Mouse (Mus musculus): ENCODE measurements around the gene Lig4.

The Lig4 gene

DNA sequence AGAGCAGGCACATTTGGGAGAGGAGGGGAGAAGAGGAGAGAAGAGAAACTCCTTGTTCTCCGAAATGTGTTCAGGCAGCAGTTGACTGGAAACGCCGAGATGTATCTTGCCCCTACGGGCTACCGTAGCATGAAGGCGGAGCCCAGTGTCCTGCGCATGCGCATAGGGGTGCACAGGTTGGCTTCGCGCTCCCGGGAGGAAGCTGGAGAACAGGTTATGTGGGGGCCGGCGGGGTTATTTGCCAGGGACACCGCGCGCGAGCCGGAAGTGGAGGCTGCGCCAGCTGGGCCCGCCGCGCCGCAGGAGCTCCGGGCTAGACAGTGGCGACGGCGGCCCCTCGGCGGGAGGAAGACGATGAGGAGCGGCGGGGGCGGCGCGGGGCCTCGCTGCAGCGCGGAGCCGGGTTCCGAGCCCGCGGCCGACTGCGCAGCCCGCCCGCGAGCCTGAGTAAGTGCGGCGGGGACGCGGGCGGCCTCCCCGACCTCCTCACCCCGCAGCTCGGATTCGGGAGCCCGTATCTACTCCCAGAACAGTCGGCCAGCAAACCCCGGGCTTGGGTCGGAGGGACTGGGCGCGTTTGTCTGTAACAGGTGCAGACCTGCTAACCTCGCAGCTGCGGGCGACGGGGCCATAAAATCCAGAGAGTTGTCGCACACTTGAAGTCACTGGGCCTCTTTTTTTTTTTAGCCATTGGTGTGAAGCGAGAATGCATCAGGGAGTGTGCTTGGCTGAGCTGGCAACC, at the start of gene Lig4, which contains the start of gene Abhd13:
Gene Lig4, minus strand, starts transcription at position 114 of the 742 bp plus-strand sequence.
Gene Abhd13, plus strand, starts transcription at position 135 of the 742 bp plus-strand sequence.
- peak; percentile 96 to 99 for DNase-seq (ENCODE audit: low spot score in 2 of 2)

DNA sequence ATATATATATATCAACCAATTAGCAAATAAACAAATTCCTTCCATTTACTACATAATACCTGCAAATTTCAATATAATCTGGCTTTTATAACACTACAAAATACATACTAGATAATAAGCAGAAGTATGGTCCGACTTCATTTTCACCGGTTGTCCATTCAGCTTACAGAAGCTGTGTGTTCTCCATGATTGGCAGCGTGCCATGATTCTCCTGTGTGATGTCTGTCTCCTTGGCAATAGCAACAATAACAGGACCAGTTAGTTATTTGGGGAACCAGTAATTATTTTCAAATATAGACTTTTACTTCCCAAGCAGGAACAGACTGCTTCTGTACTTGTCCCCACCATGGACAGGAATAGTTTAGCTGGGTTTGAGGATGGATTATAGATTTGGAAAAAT, 39.7 kb upstream of the Lig4 start:
- no peak for DNase-seq (ENCODE audit: low spot score in 2 of 2)

DNA sequence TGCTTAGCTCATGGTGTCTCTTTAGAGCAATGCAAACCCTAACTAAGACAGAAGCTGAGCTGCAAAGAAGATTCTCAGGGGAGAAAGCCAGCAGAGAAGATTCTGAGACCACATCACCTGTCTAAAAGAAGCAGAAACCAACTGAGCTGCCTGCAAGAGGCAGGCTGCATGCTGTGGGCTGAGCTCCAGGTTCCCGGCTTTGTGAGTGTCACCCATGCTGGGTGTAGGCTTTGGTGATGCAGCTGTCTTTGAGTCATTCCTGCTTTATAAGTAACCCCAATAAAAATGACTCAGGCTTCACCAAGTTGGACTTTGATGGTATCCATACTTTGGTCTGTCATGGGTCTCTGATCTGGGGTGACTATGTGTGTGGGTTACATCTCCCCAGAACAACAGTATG, 38.8 kb upstream of the Lig4 start:
- DNase-seq (ENCODE audit: low spot score in 2 of 2): no peak

DNA sequence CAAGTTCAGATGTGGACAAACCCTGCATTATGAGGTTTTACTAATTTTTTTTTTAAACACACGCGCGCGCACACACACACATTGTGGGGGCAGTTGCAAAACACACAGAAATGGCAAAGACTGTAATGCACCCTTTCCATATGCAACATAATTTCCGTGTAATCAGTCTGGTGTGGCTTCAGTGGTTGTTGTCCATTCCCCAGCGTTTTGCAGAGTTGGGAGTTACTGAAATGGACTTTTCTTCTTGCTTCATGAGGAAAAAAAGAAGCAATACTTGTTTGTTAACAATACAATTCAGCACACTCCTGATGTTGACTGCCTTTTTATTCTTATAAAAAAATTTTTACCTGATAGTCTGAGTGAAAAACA, 30.2 kb upstream of the Lig4 start:
- DNase-seq (ENCODE audit: low spot score in 2 of 2): no peak

DNA sequence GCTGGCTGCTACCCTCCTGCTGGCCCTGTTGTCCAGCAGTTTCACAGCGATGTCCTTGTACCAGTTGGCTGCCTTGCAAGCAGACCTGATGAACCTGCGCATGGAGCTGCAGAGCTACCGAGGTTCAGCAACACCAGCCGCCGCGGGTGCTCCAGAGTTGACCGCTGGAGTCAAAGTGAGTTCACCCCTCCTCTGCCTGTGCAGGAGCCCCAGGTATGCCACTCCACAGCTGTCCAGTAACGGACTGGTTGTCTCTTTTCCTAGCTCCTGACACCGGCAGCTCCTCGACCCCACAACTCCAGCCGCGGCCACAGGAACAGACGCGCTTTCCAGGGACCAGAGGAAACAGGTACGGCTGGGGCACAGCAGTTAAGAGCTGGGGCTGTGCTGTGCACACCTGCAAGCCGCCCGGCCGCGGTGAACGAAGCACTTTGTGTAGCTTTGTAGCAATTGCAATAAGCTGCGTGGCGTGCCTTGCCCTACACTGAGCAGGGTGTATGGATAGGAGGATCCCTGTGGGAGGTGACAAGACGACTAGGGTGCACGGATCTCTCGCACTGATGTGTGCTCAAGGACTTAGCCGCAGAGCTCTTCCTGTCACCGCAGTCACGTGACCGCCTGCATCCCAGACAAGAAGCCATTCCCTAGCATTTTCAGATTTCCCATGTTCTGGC, 29.6 kb upstream of the Lig4 start:
- DNase-seq (ENCODE audit: low spot score in 2 of 2): peak in 1 of 2 experiments; percentile 23

DNA sequence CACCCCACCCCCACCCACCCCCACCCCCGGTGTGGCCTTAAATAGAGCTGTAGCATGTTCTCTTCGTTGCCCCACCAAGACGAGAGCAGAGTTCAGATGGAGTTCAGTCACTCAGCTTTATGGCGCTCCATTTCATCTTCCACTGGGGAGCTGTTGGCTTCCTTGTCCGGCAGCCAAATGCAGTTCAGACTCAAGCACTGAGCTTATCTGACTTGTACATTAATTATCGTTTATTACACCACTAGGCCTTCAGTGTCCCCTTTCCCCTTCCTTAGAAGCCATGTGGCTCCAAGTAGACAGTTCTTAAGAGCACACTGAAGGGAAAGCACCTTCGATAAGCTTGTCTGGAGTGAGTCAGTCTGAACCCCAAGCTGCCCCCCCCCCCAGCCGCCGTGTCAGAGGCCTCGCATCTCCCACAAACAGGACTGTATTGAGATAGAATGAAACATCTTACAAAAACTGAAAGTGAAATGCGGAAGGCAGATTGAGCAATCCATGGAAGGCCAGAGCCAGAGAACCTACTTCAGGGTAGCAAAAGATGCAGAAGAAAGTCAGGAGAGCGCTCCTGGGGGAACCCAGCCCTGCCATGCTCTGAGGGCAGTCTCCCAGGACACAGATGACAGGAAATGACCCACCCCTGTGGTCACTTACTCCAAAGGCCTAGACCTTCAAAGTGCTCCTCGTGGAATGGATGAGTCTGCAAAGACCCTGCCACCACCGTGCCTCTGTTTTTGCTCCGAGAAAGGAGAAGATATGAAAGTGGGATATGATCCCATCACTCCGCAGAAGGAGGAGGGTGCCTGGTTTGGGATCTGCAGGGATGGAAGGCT, 28.9 kb upstream of the Lig4 start, which contains the start of gene Tnfsf13b:
Gene Tnfsf13b, plus strand, starts transcription at position 312 of the 830 bp plus-strand sequence.
- DNase-seq (ENCODE audit: low spot score in 2 of 2): no peak

DNA sequence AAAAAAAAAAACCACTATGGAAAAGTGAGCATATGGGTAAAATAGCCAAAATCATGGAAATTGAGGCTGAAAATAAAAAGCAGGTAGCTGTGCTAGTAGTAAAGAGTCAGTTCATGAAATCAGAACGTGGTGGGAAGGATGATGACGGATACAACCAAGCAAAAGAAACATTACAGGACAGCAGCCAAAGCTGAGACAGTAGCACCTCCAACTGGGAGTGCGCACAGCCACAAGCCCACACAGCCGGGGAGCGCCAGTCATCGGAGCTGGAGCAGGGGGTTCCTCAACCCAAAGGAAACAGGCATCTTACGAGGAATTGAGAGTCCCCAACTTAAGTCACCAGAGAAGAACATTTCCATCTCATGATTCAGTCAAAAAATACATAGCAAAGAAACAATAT, 26.6 kb upstream of the Lig4 start:
- no peak for DNase-seq (ENCODE audit: low spot score in 2 of 2)

DNA sequence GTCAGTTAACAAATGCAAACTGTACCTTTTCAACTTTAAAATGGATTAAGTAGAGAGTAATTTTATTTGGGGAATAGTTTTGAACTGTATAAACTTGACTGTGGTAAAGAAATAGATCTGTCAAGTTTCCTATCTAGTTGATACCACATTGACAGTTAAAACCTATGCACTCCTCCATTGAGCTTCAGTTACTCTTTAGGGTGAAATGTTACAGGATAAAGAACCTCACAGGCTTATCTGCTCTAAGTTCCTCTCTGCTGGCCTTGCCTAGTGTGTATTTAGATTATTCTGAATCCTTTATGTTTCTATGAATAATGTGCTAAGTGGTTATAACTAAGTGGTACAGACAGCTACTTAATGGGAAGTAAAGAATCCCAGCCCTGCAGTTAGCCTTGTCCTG, 2.7 kb upstream of the Lig4 start:
- DNase-seq (ENCODE audit: low spot score in 2 of 2): no peak

DNA sequence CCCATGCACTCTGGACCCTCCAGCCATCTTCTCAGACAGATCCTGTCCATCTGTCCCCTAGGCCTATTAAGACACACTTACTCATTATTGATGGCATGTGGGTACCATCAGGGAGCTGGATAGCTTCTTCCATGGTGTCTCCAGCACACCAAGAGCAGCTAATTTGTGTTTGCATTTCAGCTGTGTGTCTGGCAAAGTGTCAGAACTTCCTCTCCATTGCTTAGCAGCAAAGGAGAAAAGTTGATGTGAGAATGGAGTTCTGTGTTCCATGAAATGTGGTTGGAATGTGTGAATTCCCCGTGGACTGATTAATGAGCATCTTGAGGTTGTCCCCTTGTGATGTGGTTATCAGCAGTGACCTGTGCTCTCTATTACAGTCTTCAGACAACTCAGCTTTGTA, 2.3 kb upstream of the Lig4 start:
- DNase-seq (ENCODE audit: low spot score in 2 of 2): no peak

DNA sequence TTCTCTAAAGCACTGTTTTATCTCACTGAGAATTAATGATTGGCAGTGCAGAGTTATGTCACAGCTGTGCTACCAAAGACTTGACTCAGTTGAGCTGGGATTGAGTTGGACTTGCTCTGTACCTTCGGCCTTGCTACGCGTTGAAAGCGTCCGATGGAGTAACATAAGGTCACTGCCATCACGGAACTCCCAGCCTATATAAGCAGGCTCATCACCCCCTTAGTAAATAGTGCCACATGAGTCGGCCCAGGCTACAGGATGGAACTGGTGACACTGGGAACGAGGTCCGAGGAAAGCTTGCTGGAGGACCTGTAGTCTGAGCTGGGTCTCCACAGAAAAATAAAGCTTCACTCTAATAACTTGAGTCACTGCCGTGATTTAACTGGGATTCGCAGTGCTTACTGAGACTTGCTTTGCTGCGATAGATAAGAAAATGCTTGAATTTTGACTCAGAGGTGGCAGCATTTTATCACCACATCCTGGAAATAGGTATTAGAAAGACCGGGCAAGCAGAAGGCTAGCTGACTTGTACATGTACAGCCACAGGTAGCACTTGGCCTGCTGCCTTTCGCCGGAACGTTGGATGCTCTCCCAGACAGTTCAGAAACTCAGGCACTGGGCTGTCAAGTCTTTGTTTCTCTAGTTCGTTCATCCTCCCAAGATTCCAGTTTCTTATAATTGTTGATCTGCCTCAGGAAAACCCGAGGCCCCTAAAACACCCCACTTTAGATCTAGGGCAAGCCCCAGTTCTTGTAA, 1.2 kb upstream of the Lig4 start:
- DNase-seq (ENCODE audit: low spot score in 2 of 2): no peak

DNA sequence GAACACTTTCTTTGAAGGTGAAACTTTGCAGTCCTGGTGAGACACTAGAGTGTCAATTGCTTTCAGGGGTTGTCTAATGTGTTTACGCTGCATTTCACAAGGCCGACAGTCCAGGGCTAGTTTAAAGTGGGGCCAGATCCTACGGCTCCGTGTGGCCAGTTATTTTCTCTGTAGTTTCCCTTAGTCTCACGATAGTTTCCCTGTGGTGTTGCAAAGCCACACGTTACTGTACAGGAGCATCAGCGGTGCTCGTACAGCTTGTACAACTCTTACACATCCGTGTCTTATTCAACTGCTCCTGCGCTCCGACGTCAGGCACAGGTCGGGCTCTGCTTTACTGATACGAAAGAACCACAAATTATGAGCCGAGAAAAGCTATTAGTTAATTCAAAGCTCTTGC, 470 bp downstream of the Lig4 start:
- DNase-seq (ENCODE audit: low spot score in 2 of 2): no peak

DNA sequence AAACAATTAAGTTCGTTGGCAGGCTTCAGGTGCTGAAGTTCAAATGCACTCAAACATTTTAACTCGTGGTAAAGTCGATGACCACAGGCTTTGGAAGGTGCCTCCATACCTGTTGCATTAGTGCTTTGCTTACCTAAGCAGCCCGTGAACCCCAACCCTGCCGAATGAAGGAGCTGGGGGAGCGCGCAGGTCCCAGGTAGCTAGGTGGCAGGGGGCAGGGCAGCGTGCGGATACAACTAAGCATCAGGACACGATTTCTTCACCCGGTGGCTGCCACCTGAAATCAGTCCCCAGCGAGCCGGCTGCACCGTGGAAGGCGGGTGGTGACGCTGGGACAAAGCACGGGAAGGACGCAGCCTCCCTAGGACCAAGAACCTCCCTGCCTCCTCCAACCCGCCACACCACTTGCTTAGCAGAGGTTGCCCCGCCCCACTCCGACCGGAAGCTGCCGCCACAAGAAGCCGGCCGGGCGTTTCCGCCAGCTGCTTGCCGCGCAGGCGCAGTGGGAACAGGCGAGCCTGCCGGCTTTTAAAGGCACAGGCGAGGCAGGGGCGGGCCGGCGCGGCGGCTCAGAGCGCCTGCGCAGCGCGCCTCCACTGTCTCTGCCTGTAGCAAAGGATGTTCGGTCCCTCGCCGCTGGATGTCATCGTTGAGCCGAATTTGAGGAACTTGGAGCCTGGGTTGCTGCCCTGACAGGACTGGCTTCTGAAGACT, 1.4 kb downstream of the Lig4 start:
- peak; percentile 97 for DNase-seq (ENCODE audit: low spot score in 2 of 2)

DNA sequence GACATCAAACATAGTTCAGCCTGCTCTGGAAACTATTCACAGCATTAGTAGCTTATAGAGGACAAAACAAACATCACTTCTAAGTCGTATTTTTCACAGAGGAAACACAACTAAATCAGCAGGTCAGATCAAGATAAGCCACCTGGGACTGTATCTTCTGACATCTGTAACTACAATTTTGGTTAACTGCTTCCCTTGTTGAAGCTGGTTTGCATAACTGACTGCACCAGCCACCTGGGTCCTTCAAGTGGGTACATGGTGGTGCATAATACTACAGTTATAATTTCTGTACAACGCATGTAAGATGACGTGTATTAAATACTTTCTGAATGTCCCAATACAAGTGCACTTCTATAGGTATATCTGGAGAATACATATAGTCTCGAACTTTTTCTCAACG, 2.2 kb downstream of the Lig4 start:
- no peak for DNase-seq (ENCODE audit: low spot score in 2 of 2)

DNA sequence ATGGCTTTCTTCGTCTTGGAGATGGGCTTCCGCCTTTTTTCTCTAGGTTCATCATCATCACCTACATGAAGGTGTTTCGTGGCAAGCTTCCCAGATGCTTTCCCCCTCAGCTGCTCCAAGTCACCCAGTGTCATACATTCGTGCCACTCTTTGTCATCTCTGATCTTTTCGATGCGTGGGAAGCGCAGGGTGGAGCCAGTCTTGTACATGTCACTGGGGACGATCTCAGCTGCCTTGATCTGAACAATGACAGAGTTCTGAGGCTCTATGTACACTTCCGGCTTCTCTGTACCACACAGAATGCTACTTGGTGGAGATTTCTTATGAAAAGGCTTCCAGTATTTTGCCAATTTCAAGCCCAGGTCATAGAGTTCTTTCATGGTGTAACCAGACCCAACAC, 5.6 kb downstream of the Lig4 start:
- DNase-seq (ENCODE audit: low spot score in 2 of 2): no peak

DNA sequence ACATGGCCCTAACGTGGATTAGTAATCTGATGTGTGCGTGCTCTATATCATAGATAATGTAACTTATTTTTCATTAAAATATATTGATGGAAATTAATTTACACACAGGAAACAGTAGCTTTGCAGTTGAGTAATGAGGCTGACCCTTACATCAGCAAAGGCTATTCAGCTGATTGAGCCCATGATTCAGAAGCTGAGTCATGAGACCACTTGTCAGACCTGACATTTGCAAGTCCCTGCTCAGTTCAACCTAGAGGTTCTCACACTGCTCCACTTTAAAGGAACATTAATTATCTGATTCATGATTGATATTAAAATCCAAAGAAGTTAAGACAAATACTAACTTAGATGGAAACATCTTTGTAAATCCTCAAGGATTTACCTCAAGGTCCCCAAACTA, 17.6 kb downstream of the Lig4 start:
- DNase-seq (ENCODE audit: low spot score in 2 of 2): no peak

DNA sequence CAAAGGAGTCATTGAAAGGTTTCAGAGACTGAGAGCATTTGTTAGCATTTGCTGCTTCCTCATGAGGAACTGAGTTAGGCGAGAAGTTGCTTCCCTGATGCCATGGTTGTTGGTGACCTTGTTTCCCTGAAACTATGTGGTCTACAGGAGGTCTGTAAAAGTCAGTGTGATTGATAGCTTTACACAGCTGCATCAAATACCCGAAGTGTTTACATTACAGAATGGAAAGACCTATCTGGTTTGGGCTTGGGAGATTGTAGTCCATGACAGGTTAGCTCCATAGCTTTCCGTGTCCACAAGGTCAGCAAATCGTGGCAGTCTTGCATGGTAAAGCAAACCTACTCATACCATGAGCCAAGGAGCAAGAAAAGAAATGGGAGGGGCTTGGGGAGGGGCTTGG, 19.1 kb downstream of the Lig4 start:
- no peak for DNase-seq (ENCODE audit: low spot score in 2 of 2)

DNA sequence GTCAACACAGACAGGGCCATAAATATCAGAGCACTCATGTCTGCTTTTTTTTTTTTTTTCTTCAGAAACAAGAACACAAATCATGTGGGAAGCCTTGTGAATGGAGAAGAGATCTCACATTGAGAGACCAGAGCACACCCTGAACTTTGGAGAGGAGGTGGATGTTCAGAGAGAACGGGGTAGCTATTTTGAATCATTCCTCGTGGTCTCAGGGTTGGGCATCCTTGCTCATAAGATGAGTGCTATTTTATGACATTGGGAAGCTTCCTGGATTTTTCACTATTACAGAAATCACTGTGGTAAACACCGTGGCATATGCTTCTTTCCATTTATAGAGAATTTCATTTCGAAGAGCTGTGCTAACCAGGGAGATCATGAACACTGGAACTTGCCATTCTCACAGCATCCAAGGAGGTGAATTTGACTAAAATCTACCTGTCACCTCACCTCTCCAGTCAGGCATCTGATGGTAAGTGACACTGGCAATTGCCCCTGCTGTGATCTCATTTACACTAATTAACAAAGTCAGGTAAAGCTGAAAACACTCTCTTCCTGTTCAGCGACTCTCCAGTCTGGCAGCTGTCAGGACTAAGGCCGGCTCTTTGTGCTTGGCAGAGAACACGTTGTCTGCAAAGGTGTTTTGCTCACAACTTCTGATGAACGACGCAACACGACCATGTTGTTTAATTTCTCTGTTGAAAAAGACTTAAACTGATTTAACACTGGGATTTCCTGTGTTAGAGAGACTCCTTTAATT, 28.2 kb downstream of the Lig4 start:
- no peak for DNase-seq (ENCODE audit: low spot score in 2 of 2)

DNA sequence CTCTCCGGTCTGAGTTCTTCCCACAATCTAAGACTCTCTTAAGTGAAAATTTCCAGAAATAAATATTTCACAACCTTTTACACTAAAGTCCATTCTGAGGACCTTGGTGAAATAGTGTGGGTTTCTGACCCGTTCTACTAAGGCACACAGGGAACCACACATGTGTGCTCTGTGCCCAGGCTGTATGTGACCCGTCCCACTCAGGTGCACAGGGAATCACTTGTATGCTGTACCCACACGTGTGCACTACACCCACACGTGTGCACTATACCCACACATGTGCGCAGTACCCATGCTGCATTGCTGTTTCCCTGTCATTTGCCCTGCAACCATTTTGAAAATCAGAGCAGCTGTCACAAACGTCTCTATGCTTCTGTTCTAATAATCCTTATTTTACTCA, 41.9 kb downstream of the Lig4 start:
- DNase-seq (ENCODE audit: low spot score in 2 of 2): no peak

DNA sequence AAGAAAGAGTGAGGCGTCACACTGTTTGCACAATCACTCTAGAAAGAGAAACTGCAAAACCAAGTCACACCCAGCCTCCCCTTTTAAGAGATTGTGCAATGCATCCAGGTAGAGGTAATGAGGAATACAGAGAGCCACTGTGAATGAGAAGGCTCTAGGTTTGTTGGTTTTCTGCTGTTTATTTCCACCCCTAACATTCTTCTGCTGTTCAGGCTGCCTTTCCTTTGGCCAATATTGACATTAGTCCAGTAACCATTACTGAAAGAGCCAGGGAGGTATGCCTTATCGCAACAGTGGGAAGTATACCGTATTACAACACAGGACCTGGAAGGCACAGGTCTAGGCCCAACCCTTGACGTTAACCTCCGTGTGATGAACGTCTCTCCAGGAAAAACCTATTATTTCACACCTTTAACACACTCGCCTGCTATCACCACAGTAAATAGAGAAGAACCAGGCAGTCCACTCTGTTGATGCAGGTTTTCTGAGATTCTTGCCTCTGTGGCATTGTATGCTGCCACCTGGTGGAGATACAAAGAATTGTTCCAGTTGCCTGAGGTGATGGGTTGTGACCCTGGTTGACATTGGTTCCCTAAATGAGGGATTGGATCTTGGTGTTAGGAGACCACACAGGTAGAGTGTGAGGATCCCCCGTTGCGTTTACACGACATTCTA, 42.5 kb downstream of the Lig4 start:
- peak; percentile 9 to 32 for DNase-seq (ENCODE audit: low spot score in 2 of 2)

DNA sequence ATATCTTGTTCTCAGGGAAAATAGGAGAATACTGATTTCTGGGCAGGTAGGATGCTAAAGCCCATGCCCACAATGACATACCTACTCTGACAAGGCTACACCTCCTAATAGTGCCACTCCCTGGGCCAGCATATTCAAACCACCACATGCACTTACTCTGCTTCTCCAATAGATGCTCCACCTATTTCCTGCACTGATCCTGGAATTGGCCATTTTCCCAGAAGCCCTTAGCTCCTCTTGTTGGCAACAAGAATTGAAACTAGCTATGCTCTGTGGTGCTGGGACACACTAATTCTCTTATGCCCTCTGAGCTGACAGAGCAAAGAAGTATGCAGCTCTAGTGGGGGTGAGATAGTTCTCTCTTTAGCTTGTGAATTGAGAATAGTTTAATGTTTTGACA, 44.8 kb downstream of the Lig4 start:
- DNase-seq (ENCODE audit: low spot score in 2 of 2): no peak

All from frontal cortex, postnatal 14 days (tissue).